Mouse (Mus musculus): ENCODE measurements around the gene Ss18l1. TPM values are rescaled to one million over a fixed set of nuclear protein-coding genes. Genes with fewer than 3 reads are reported as not detected.

Ss18l1 gene
- total and polyA plus RNA-seq, 3 experiments = 2.5 to 4.3 (median 4.2) TPM

- DNase-seq (ENCODE audit: low spot score) (no peak), ATAC-seq (ENCODE audit: extremely low read depth, insufficient number of reproducible peaks, low FRiP score, poor library complexity, severe bottlenecking) (no peak)
- Histone ChIP-seq H3K9me3 (replicated peaks) (no peaks in the 10 kb centered on the region), H3K27me3 (ENCODE audit: insufficient read depth, low read length) (peaks cover 25% of the 10 kb centered on the region), H3K4me3 (ENCODE audit: low read depth, low read length) (no peak overlapping the region), H3K4me1 (ENCODE audit: insufficient read depth, low read depth, low read length) (no peaks in the 10 kb centered on the region), H3K36me3 (replicated peaks) (peaks cover 57% of the 10 kb centered on the region)
- no peak for TF ChIP-seq GATA2 (IDR thresholded peaks at IDR 0.05; ENCODE audit: borderline replicate concordance, low read depth, low read length)
- no peak for TF ChIP-seq POLR2AphosphoS5 (IDR thresholded peaks at IDR 0.05; ENCODE audit: insufficient replicate concordance, low read depth, low read length)
- TF ChIP-seq CTCF (IDR thresholded peaks at IDR 0.05; ENCODE audit: low read depth, low read length) = no peak
- TF ChIP-seq TAL1 (conservative IDR thresholded peaks at IDR 0.05; ENCODE audit: low read depth, low read length) = no peak
- TF ChIP-seq GATA1 (IDR thresholded peaks at IDR 0.05; ENCODE audit: borderline replicate concordance, low read length) = no peak
These were observed 44.3 kb downstream of the Ss18l1 start for GRCm38 (mm10) chr2:180086637-180087027.

DNA sequence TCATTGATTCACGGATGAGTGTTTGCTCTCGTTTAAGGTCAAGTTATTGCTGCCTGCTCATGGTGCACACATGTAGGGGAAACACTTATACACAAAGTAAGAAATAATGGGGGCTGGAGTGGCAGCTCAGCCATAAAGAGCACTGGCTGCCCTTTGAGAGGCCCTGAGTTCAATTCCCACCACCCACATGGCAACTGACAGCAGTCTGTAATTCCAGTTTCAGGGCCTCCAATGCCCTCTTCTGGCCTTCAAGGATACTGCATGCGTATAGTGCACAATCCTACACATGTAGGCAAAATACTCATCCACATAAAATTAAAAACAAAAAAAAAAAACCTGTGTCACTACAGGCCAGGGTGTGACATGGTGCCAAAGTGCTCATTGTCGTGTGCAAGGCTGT is 45.2 kb downstream of the Ss18l1 start:
- no peaks in the 10 kb centered on the region for H3K9me3 ChIP-seq (replicated peaks)
- H3K27me3 ChIP-seq (ENCODE audit: insufficient read depth, low read length) = peaks cover 25% of the 10 kb centered on the region
- ATAC-seq (ENCODE audit: extremely low read depth, insufficient number of reproducible peaks, low FRiP score, poor library complexity, severe bottlenecking) (no peak), DNase-seq (ENCODE audit: low spot score) (no peak)
- peaks cover 48% of the 10 kb centered on the region for H3K36me3 ChIP-seq (replicated peaks)
- no peak overlapping the region for H3K4me3 ChIP-seq (ENCODE audit: low read depth, low read length)
- H3K4me1 ChIP-seq (ENCODE audit: insufficient read depth, low read depth, low read length) = no peaks in the 10 kb centered on the region
- TF ChIP-seq CTCF (IDR thresholded peaks at IDR 0.05; ENCODE audit: low read depth, low read length) (no peak), TAL1 (conservative IDR thresholded peaks at IDR 0.05; ENCODE audit: low read depth, low read length) (no peak), POLR2AphosphoS5 (IDR thresholded peaks at IDR 0.05; ENCODE audit: insufficient replicate concordance, low read depth, low read length) (no peak), GATA1 (IDR thresholded peaks at IDR 0.05; ENCODE audit: borderline replicate concordance, low read length) (no peak)

- DNase-seq (ENCODE audit: low spot score) (no peak), ATAC-seq (ENCODE audit: extremely low read depth, insufficient number of reproducible peaks, low FRiP score, poor library complexity, severe bottlenecking) (no peak)
- no peaks in the 10 kb centered on the region for H3K9me3 ChIP-seq (replicated peaks)
These were observed 48.0 kb downstream of the Ss18l1 start for GRCm38 (mm10) chr2:180090285-180090684.

DNA sequence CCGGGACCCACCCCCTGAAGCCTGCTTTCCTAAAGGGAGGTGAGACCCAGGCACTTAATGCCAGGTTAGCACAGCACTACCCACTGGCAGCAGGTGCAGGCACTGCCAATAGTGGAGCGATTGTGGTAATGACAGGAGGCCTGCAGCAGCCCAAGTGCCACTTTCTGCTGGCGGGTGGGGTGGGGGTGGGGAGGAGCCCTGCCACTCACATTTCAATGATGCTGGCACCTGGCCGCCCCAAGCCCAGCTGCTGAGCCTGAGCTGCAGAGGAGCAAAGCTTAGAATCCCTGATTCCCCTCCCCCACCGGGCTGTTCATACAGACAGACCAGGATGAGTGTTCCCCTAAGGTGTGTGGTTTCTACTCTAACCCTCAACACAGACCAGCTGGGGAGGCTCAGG is 53.4 kb downstream of the Ss18l1 start:
- H3K4me1 ChIP-seq (ENCODE audit: insufficient read depth, low read depth, low read length) = no peaks in the 10 kb centered on the region
- H3K36me3 ChIP-seq (replicated peaks) = no peaks in the 10 kb centered on the region
- DNase-seq (ENCODE audit: low spot score) = no peak
- H3K27me3 ChIP-seq (ENCODE audit: insufficient read depth, low read length) = peaks cover 60% of the 10 kb centered on the region
- H3K9me3 ChIP-seq (replicated peaks) = no peaks in the 10 kb centered on the region
- no peak for ATAC-seq (ENCODE audit: extremely low read depth, insufficient number of reproducible peaks, low FRiP score, poor library complexity, severe bottlenecking)
- no peak overlapping the region for H3K4me3 ChIP-seq (ENCODE audit: low read depth, low read length)
- TF ChIP-seq GATA1 (IDR thresholded peaks at IDR 0.05; ENCODE audit: borderline replicate concordance, low read length) = no peak
- no peak for TF ChIP-seq CTCF (IDR thresholded peaks at IDR 0.05; ENCODE audit: low read depth, low read length)
- no peak for TF ChIP-seq POLR2AphosphoS5 (IDR thresholded peaks at IDR 0.05; ENCODE audit: insufficient replicate concordance, low read depth, low read length)
- TF ChIP-seq GATA2 (IDR thresholded peaks at IDR 0.05; ENCODE audit: borderline replicate concordance, low read depth, low read length) = no peak
- TF ChIP-seq TAL1 (conservative IDR thresholded peaks at IDR 0.05; ENCODE audit: low read depth, low read length) = no peak

More at GRCm38 (mm10) chr2:180090285-180090684, 48.0 kb downstream of the Ss18l1 start:
- TF ChIP-seq CTCF (IDR thresholded peaks at IDR 0.05; ENCODE audit: low read depth, low read length) (no peak), GATA1 (IDR thresholded peaks at IDR 0.05; ENCODE audit: borderline replicate concordance, low read length) (no peak), POLR2AphosphoS5 (IDR thresholded peaks at IDR 0.05; ENCODE audit: insufficient replicate concordance, low read depth, low read length) (no peak), GATA2 (IDR thresholded peaks at IDR 0.05; ENCODE audit: borderline replicate concordance, low read depth, low read length) (no peak), TAL1 (conservative IDR thresholded peaks at IDR 0.05; ENCODE audit: low read depth, low read length) (no peak)
- Histone ChIP-seq H3K36me3 (replicated peaks) (peaks cover 21% of the 10 kb centered on the region), H3K27me3 (ENCODE audit: insufficient read depth, low read length) (peaks cover 34% of the 10 kb centered on the region), H3K4me1 (ENCODE audit: insufficient read depth, low read depth, low read length) (no peaks in the 10 kb centered on the region), H3K4me3 (ENCODE audit: low read depth, low read length) (no peak overlapping the region)

GRCm38 (mm10) chr2:180097585-180097984 is 55.3 kb downstream of the Ss18l1 start:
- no peaks in the 10 kb centered on the region for H3K36me3 ChIP-seq (replicated peaks)
- H3K4me1 ChIP-seq (ENCODE audit: insufficient read depth, low read depth, low read length) = no peaks in the 10 kb centered on the region
- ATAC-seq (ENCODE audit: extremely low read depth, insufficient number of reproducible peaks, low FRiP score, poor library complexity, severe bottlenecking) (no peak), DNase-seq (ENCODE audit: low spot score) (no peak)
- TF ChIP-seq GATA1 (IDR thresholded peaks at IDR 0.05; ENCODE audit: borderline replicate concordance, low read length) (no peak), GATA2 (IDR thresholded peaks at IDR 0.05; ENCODE audit: borderline replicate concordance, low read depth, low read length) (no peak), TAL1 (conservative IDR thresholded peaks at IDR 0.05; ENCODE audit: low read depth, low read length) (no peak), CTCF (IDR thresholded peaks at IDR 0.05; ENCODE audit: low read depth, low read length) (no peak), POLR2AphosphoS5 (IDR thresholded peaks at IDR 0.05; ENCODE audit: insufficient replicate concordance, low read depth, low read length) (no peak)
- H3K9me3 ChIP-seq (replicated peaks) = no peaks in the 10 kb centered on the region
- peaks cover 76% of the 10 kb centered on the region for H3K27me3 ChIP-seq (ENCODE audit: insufficient read depth, low read length)
- no peak overlapping the region for H3K4me3 ChIP-seq (ENCODE audit: low read depth, low read length)

DNA sequence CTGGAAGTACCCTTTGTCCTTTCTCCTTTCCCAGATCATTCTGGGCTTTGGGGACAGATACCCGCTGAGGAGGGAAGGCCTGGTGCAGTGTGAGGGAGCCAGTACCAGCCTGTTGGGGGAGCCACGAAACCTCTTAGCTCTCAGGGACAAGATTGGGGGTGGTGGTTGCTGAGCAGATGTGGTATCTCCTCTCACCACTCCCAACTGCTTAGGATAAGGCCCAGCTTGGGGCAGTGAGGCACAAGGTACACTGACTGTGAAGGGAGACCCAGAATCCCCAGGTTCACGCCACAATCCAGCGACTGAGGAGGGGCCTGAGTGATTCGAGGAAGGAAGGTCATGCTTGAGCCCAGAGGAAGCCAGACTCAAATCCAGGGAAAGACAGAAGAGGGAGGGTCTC is 55.9 kb downstream of the Ss18l1 start:
- Histone ChIP-seq H3K27me3 (ENCODE audit: insufficient read depth, low read length) (peaks cover 82% of the 10 kb centered on the region), H3K4me3 (ENCODE audit: low read depth, low read length) (no peak overlapping the region), H3K4me1 (ENCODE audit: insufficient read depth, low read depth, low read length) (no peaks in the 10 kb centered on the region), H3K36me3 (replicated peaks) (no peaks in the 10 kb centered on the region), H3K9me3 (replicated peaks) (no peaks in the 10 kb centered on the region)
- no peak for TF ChIP-seq CTCF (IDR thresholded peaks at IDR 0.05; ENCODE audit: low read depth, low read length)
- TF ChIP-seq GATA2 (IDR thresholded peaks at IDR 0.05; ENCODE audit: borderline replicate concordance, low read depth, low read length) = no peak
- no peak for TF ChIP-seq TAL1 (conservative IDR thresholded peaks at IDR 0.05; ENCODE audit: low read depth, low read length)
- TF ChIP-seq POLR2AphosphoS5 (IDR thresholded peaks at IDR 0.05; ENCODE audit: insufficient replicate concordance, low read depth, low read length) = no peak
- no peak for TF ChIP-seq GATA1 (IDR thresholded peaks at IDR 0.05; ENCODE audit: borderline replicate concordance, low read length)
- ATAC-seq (ENCODE audit: extremely low read depth, insufficient number of reproducible peaks, low FRiP score, poor library complexity, severe bottlenecking) (no peak), DNase-seq (ENCODE audit: low spot score) (no peak)
